Mouse (Mus musculus): ENCODE measurements around the gene Lat2. TPM values are rescaled to one million over a fixed set of nuclear protein-coding genes. Genes with fewer than 3 reads are reported as not detected.

Lat2 gene
- polyA plus RNA-seq, 1 experiment from 2014 or later = 2.2 TPM

DNA sequence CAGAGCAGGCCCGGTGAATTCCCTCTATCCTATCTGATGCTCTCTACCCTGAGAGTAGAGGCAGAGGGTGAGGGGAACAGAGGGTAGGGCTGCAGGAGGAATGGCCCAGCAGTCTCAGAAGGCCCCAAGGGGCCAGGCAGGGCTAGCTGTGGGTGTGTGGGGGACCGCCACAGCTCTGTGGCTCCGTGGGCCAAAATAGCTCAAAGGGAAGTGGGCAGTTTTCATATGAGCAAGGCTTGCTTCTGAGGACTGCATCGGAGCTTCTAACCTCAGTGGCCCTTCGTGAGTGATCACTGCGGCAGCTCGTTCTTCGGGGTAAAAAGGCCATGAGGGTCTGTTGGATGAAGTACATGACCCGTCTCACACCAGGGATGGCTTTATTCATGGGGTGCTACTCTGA lies 1.1 kb downstream of the Lat2 start:
- Histone ChIP-seq H3K27ac (replicated peaks) (no peak overlapping the region), H3K4me3 (no peak overlapping the region), H3K4me2 (no peak overlapping the region), H3K36me3 (peaks cover 44% of the 10 kb centered on the region), H3K9ac (no peak overlapping the region), H3K4me1 (no peaks in the 10 kb centered on the region), H3K27me3 (replicated peaks) (no peaks in the 10 kb centered on the region), H3K9me3 (no peaks in the 10 kb centered on the region)
- 80% methylated on average over 9 of the region's 9 CpGs for WGBS
- ATAC-seq (ENCODE audit: extremely low read depth, insufficient number of reproducible peaks, low FRiP score, low TSS enrichment) = no peak

- WGBS = 59% methylated on average over 8 of the region's 8 CpGs
- Histone ChIP-seq H3K4me3 (no peak overlapping the region), H3K4me1 (no peaks in the 10 kb centered on the region), H3K9me3 (no peaks in the 10 kb centered on the region), H3K36me3 (peaks cover 27% of the 10 kb centered on the region), H3K4me2 (no peak overlapping the region), H3K27me3 (replicated peaks) (no peaks in the 10 kb centered on the region), H3K9ac (no peak overlapping the region), H3K27ac (replicated peaks) (no peak overlapping the region)
- no peak for ATAC-seq (ENCODE audit: extremely low read depth, insufficient number of reproducible peaks, low FRiP score, low TSS enrichment)
Measured at GRCm38 (mm10) chr5:134611810-134612521, 2.9 kb downstream of the Lat2 start.

DNA sequence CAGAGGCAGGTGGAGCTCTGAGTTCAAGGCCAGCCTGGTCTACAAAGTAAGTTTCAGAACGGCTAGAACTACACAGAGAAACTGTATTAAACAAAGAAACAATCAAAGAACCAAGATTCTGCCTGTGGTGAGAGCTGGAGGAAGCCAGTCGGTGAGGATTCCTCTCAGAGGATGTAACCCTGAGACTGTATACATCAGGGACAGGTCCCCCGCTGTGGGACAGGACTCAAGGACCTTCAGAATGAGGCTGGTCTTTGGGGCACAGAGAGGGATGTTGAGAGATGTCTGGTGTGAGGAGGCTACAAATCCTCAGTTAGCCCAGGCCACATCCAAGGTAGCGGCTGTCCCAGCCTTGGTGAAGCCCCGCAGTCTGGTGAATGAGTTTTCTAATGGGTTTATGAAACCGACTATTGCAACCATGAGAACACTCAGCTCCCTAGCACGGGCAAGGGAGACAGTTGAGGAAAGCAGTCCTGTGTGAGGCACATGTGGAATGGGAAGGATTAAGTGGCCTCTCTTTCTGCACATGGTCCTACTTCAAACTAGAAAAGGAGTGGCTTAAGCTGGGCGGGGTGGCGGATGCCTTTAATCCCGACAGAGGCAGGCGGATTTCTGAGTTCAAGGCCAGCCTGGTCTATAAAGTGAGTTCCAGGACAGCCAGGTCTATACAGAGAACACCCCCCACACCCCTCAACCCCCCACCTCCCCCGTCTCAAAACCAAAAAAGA lies 4.7 kb downstream of the Lat2 start:
- Histone ChIP-seq H3K9ac (no peak overlapping the region), H3K36me3 (peaks cover 13% of the 10 kb centered on the region; the same call in 1 of the 2 replicates), H3K4me3 (no peak overlapping the region), H3K9me3 (no peaks in the 10 kb centered on the region), H3K4me1 (no peaks in the 10 kb centered on the region), H3K27me3 (replicated peaks) (no peaks in the 10 kb centered on the region), H3K4me2 (no peak overlapping the region), H3K27ac (replicated peaks) (no peak overlapping the region)
- no peak for ATAC-seq (ENCODE audit: extremely low read depth, insufficient number of reproducible peaks, low FRiP score, low TSS enrichment)
- 76% methylated on average over 12 of the region's 12 CpGs for WGBS

DNA sequence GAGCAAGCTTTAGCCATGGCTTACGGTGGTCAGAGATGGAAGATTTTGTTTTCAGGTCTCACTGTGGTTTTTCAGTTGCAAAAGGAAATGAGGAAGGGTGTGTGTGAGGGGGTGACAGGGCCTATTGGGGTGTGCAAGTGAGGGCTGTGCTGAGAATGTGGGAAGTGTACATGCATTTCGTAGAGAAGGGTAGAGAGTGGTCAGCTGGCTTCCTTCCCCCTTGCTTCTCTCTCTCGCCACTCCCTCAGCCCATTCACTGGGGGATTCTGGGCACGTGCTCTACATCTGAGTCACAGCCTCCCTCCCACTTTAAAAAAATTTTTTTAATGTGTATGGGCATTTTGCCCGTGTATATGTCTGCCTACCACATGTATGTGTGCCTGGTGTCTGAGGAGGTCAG lies 7.7 kb downstream of the Lat2 start:
- no peak overlapping the region for H3K27ac ChIP-seq (replicated peaks)
- H3K36me3 ChIP-seq = peaks cover 10% of the 10 kb centered on the region; the same call in 1 of the 2 replicates
- H3K9me3 ChIP-seq = no peaks in the 10 kb centered on the region
- H3K4me2 ChIP-seq = no peak overlapping the region
- no peak overlapping the region for H3K9ac ChIP-seq
- H3K4me3 ChIP-seq = no peak overlapping the region
- no peaks in the 10 kb centered on the region for H3K4me1 ChIP-seq
- 66% methylated on average over 5 of the region's 5 CpGs for WGBS
- H3K27me3 ChIP-seq (replicated peaks) = no peaks in the 10 kb centered on the region
- no peak for ATAC-seq (ENCODE audit: extremely low read depth, insufficient number of reproducible peaks, low FRiP score, low TSS enrichment)

DNA sequence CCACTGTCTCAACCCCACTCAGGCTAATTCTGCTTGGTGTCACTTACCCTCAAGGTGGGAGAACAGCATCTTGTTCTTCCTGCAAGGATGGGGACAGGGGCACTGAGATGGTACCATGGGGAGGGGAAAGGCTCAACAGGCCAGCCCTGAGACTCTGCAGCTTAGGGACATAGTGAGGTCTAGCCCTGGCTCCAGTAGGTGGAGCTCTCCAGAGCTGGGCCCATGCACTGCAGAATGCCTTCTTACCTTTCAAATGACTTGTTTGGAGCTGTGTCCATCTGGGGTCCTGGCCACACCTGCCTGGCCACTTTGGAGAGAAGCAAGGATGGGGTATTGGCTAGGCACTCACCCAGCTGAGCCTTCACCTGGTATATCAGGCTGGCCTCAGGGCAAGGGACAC lies 8.5 kb downstream of the Lat2 start:
- no peaks in the 10 kb centered on the region for H3K27me3 ChIP-seq (replicated peaks)
- no peak for ATAC-seq (ENCODE audit: extremely low read depth, insufficient number of reproducible peaks, low FRiP score, low TSS enrichment)
- no peaks in the 10 kb centered on the region for H3K4me1 ChIP-seq

GRCm38 (mm10) chr5:134604376-134604775 lies 10.4 kb downstream of the Lat2 start:
- H3K36me3 ChIP-seq = peaks cover 20% of the 10 kb centered on the region
- H3K4me2 ChIP-seq = no peak overlapping the region
- 78% methylated on average over 11 of the region's 11 CpGs for WGBS
- H3K27ac ChIP-seq (replicated peaks) = no peak overlapping the region
- no peaks in the 10 kb centered on the region for H3K9me3 ChIP-seq
- no peaks in the 10 kb centered on the region for H3K27me3 ChIP-seq (replicated peaks)
- no peak overlapping the region for H3K4me3 ChIP-seq
- H3K4me1 ChIP-seq = no peaks in the 10 kb centered on the region
- ATAC-seq (ENCODE audit: extremely low read depth, insufficient number of reproducible peaks, low FRiP score, low TSS enrichment) = no peak
- no peak overlapping the region for H3K9ac ChIP-seq

More for the DNA sequence above, 8.5 kb downstream of the Lat2 start:
- Histone ChIP-seq H3K4me2 (no peak overlapping the region), H3K9me3 (no peaks in the 10 kb centered on the region), H3K9ac (no peak overlapping the region), H3K27ac (replicated peaks) (no peak overlapping the region), H3K4me3 (no peak overlapping the region), H3K36me3 (peaks cover 10% of the 10 kb centered on the region; the same call in 1 of the 2 replicates)

DNA sequence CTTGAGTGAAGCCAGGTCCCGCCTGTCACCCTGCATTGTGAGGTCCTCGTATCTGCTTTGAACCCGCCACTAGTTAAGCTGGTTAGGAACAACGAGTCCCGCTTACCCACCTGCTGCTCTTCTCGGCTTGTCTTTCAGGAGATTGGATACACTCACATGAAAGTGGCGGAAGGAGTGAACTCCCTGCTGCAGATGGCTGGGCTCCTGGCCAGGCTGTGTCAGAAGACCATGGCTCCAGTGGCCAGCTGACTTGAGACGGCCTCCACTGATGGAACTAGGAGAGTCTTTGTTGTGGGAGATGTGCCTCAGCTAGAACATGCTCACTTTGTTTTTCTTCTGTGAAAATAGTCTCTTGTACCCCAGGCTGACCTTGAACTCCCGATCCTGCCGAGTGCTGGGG lies 17.1 kb downstream of the Lat2 start:
- 83% methylated on average over 10 of the region's 10 CpGs for WGBS
- Histone ChIP-seq H3K9ac (no peak overlapping the region), H3K4me2 (no peak overlapping the region), H3K4me1 (peaks cover 8% of the 10 kb centered on the region; the same call in 1 of the 2 replicates), H3K4me3 (no peak overlapping the region), H3K9me3 (no peaks in the 10 kb centered on the region), H3K27me3 (replicated peaks) (no peaks in the 10 kb centered on the region), H3K36me3 (peaks cover 76% of the 10 kb centered on the region), H3K27ac (replicated peaks) (no peak overlapping the region)
- ATAC-seq (ENCODE audit: extremely low read depth, insufficient number of reproducible peaks, low FRiP score, low TSS enrichment) = no peak

DNA sequence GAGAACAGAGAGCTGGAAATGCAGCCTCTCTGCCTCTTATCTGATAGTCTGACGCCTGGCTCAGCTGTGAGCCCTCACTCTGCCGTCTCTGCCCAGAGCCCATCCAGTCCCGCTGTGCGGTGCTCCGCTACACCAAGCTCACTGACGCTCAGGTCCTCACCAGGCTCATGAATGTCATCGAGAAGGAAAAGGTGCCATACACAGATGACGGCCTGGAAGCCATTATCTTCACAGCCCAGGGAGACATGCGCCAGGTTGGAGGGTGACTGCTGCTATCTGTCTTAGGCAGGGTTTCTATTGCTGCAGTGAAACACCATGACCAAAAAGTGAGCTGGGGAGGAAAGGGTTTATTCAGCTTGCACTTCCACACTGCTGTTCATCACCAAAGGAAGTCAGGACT lies 21.7 kb downstream of the Lat2 start:
- Histone ChIP-seq H3K27me3 (replicated peaks) (no peaks in the 10 kb centered on the region), H3K9me3 (no peaks in the 10 kb centered on the region), H3K4me3 (no peak overlapping the region), H3K27ac (replicated peaks) (no peak overlapping the region), H3K36me3 (peaks cover 96% of the 10 kb centered on the region), H3K9ac (no peak overlapping the region), H3K4me2 (no peak overlapping the region), H3K4me1 (peaks cover 16% of the 10 kb centered on the region)
- 52% methylated on average over 9 of the region's 9 CpGs for WGBS
- no peak for ATAC-seq (ENCODE audit: extremely low read depth, insufficient number of reproducible peaks, low FRiP score, low TSS enrichment)

- ATAC-seq (ENCODE audit: extremely low read depth, insufficient number of reproducible peaks, low FRiP score, low TSS enrichment) = no peak
- H3K4me2 ChIP-seq = no peak overlapping the region
- no peak overlapping the region for H3K27ac ChIP-seq (replicated peaks)
- H3K9me3 ChIP-seq = no peaks in the 10 kb centered on the region
- WGBS = 71% methylated on average over 11 of the region's 11 CpGs
- H3K27me3 ChIP-seq (replicated peaks) = no peaks in the 10 kb centered on the region
- peaks cover 93% of the 10 kb centered on the region for H3K36me3 ChIP-seq
- no peak overlapping the region for H3K9ac ChIP-seq
- peaks cover 16% of the 10 kb centered on the region for H3K4me1 ChIP-seq
- H3K4me3 ChIP-seq = no peak overlapping the region
Measured at GRCm38 (mm10) chr5:134592026-134592581, 22.7 kb downstream of the Lat2 start.

GRCm38 (mm10) chr5:134589900-134590299 lies 24.9 kb downstream of the Lat2 start:
- H3K4me3 ChIP-seq = no peak overlapping the region
- peaks cover 77% of the 10 kb centered on the region for H3K36me3 ChIP-seq
- ATAC-seq (ENCODE audit: extremely low read depth, insufficient number of reproducible peaks, low FRiP score, low TSS enrichment) = no peak
- no peak overlapping the region for H3K27ac ChIP-seq (replicated peaks)
- H3K27me3 ChIP-seq (replicated peaks) = no peaks in the 10 kb centered on the region
- no peaks in the 10 kb centered on the region for H3K9me3 ChIP-seq
- H3K4me2 ChIP-seq = no peak overlapping the region
- peaks cover 13% of the 10 kb centered on the region for H3K4me1 ChIP-seq
- 80% methylated on average over 3 of the region's 3 CpGs for WGBS
- no peak overlapping the region for H3K9ac ChIP-seq

GRCm38 (mm10) chr5:134584798-134585197 lies 30.0 kb downstream of the Lat2 start:
- Histone ChIP-seq H3K4me2 (no peak overlapping the region), H3K4me3 (no peak overlapping the region), H3K27ac (replicated peaks) (no peak overlapping the region), H3K9ac (no peak overlapping the region), H3K27me3 (replicated peaks) (no peaks in the 10 kb centered on the region), H3K9me3 (no peaks in the 10 kb centered on the region), H3K4me1 (peaks cover 14% of the 10 kb centered on the region), H3K36me3 (peaks cover 26% of the 10 kb centered on the region)
- no peak for ATAC-seq (ENCODE audit: extremely low read depth, insufficient number of reproducible peaks, low FRiP score, low TSS enrichment)
- WGBS = 85% methylated on average over 5 of the region's 5 CpGs
